16 mouse cellular contexts compared by ENCODE assay signal in the genomic region with DNA sequence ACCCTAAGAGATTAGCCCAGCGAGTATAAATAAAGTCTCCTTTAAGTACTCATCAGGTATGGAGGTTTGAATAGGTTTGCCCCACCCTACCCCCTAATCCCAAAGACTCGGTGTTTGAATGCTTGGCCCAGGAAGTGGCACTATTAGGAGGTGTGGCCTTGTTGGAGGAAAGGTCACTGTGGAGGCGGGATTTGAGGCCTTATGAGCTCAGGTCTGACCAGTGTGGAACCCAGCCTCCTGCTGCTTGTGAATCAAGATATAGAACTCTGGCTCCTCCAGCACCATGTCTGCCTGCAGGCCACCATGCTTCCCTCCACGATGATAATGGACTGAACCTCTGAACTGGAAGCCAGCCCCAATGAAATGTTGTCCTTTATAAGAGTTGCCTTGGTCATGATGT.
"Had no signal": no experiment of that assay in that cellular context is flagged by ENCODE, and none has a peak within 500 bp of the region (broad histone marks: within the 10 kb centered on the region; RNA-seq: fewer than 3 reads in every experiment).

No protein-coding gene starts in this region.

- H3K36me3 ChIP-seq: midbrain, embryonic 10.5 days; midbrain, embryonic 12.5 days; neural tube, embryonic 12.5 days; stomach, embryonic 15.5 days had no signal

- H3K4me3 ChIP-seq: midbrain, embryonic 10.5 days; midbrain, embryonic 12.5 days; myocyte; neural tube, embryonic 12.5 days; stomach, embryonic 15.5 days had no signal

- H3K4me2 ChIP-seq: lung, embryonic 14.5 days; midbrain, embryonic 12.5 days; neural tube, embryonic 12.5 days; stomach, embryonic 15.5 days had no signal

- ATAC-seq: midbrain, embryonic 16.5 days had no signal

- H3K27ac ChIP-seq: midbrain, embryonic 10.5 days; midbrain, embryonic 12.5 days; neural tube, embryonic 12.5 days; stomach, embryonic 15.5 days had no signal

- H3K9me3 ChIP-seq: midbrain, embryonic 10.5 days; midbrain, embryonic 12.5 days; neural tube, embryonic 12.5 days; stomach, embryonic 15.5 days had no signal

- H3K27me3 ChIP-seq: midbrain, embryonic 12.5 days; neural tube, embryonic 12.5 days; stomach, embryonic 15.5 days had no signal

- H3K4me1 ChIP-seq: midbrain, embryonic 12.5 days; neural tube, embryonic 12.5 days; stomach, embryonic 15.5 days had no signal

- H3K9ac ChIP-seq: lung, embryonic 14.5 days; midbrain, embryonic 12.5 days; neural tube, embryonic 12.5 days; stomach, embryonic 15.5 days had no signal

- DNase-seq: lung, adult 18-20 months; lung, embryonic 14.5 days; lung, postnatal 10 days; lung, postnatal 4 days; midbrain, embryonic 14.5 days; right cerebral cortex, postnatal 25 days; right cerebral cortex, postnatal 4 days; spleen, adult 18-20 months; thymus, adult 18-20 months; thymus, postnatal 14 days had no signal
